Mouse (Mus musculus) monocyte, adult 59 days (primary cell): Measurements from ENCODE around the gene Rassf2. TPM values are rescaled to one million over a fixed set of nuclear protein-coding genes. Genes with fewer than 3 reads are reported as not detected.

Experiments used
- total RNA-seq, 2 experiments: library from RNA; stranded (reverse); gene quantifications; one replicate each; pipeline ENCODE4 v1.2.4; 2023

Gene Rassf2
- 10 to 100 TPM; 79.5 to 93.2 TPM for total RNA-seq

DNA sequence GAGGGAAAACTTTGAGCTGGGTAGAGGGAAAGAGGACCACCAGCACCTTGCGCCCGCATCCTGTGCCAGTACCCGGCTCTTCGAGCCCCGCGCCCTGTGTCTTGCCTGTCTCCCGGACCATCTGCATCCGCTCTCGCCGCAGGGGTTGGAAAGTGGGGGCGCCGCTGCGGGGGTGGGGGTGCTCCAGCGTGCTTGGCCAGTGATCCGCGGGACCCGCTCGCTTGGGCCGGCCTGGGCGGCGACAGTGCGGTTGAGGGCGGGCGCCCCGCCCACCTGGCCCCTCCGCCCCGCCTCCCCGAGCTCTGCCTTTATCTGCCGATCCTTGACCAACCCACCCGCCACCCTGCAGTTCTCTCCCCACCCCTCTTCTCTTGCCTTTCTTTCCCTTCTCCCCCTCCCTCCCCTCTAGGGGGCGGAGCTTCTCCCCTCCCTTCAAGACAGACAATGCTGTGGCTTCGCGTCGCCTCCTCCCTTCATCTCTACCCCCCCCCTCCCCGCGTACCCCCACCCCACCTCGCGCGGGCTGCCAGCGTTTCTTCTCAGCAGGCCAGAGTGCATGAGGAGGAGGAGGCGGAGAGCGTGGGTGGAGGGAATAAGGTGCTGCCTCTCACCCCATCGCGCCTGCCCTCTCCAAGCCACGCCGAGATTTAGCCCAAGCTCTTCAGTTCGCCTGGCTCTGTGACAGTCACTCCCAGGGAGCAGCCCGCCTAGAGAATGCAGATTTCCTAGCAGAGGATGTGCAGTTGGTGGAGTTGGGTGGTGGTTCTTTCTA lies at the start of gene Rassf2:
TSS of gene Rassf2 (minus strand) at position 613 of the 772 bp plus-strand sequence.

GRCm38 (mm10) chr2:131950598-131951095 lies 79.4 kb downstream of the Rassf2 start, which contains the start of gene Prnd:
Gene Prnd, plus strand, starts transcription at chr2:131950861.

Other genes with a start within 250 kb of the Rassf2 start
- gene Erv3, start 170.5 kb downstream of the Rassf2 start, total RNA-seq = not detected
- 10 to 100 TPM; 23.7 to 32.7 TPM for gene Prnp, start 120.3 kb downstream of the Rassf2 start, total RNA-seq
- gene Prn, start 120.3 kb downstream of the Rassf2 start, total RNA-seq = not detected
- not detected for gene Prnd, start 79.4 kb downstream of the Rassf2 start, total RNA-seq
- 10 to 100 TPM; 24.4 to 30.7 TPM for gene Slc23a2, start 114.8 kb upstream of the Rassf2 start, total RNA-seq
- 10 to 100 TPM; 26.5 to 30.0 TPM for gene Tmem230, start 217.5 kb upstream of the Rassf2 start, total RNA-seq
- 100 to 1,000 TPM; 180 to 207 TPM for gene Pcna, start 223.1 kb upstream of the Rassf2 start, total RNA-seq
- gene Cds2, start 232.9 kb upstream of the Rassf2 start, total RNA-seq = 10 to 100 TPM; 47.5 to 53.0 TPM